Mouse (Mus musculus) layer of hippocampus, adult 11-12 months (tissue): ENCODE measurements around the gene Tfe3.
"Not testable (repeated sequence)": the region's sequence is repeated elsewhere in the genome, so short reads cannot be mapped to it uniquely, and the experiment has no call there.

Experiments used
- DNase-seq: peaks from one replicate; pipeline ENCODE4 v3.0.0; 2022; ENCODE audit warnings: low spot score

Gene Tfe3

DNA sequence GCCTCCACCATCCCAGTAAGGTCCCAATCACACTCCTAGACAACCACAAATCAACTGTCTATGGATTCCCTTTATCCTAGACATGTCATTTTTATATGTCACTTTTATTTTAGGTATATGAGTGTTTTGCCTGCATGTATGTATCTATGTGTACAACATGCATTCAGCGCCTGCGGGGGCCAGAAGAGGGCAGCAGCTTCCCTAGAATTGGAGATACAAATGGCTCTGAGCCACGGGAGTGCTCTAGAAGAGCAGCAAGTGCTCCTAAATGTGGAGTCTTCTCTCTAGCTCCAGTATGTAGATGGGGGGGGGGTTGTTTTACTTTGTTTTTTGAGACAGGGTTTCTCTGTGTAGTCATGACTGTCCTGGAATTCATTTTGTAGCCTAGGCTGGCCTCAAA, 8.7 kb upstream of the Tfe3 start:
- DNase-seq: not testable (repeated sequence)

DNA sequence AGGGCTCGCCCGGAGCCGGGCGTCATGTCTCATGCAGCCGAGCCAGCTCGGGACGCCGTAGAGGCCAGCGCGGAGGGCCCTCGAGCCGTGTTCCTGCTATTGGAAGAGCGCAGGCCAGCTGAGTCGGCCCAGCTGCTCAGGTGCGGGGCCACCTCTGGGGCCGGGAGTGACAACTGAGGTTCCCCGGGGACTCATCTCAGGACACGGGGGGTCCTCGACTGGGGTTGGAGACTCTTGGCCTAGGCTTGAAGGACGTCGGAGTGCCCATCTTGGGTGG, 499 bp downstream of the Tfe3 start:
- DNase-seq: peak; percentile 15

DNA sequence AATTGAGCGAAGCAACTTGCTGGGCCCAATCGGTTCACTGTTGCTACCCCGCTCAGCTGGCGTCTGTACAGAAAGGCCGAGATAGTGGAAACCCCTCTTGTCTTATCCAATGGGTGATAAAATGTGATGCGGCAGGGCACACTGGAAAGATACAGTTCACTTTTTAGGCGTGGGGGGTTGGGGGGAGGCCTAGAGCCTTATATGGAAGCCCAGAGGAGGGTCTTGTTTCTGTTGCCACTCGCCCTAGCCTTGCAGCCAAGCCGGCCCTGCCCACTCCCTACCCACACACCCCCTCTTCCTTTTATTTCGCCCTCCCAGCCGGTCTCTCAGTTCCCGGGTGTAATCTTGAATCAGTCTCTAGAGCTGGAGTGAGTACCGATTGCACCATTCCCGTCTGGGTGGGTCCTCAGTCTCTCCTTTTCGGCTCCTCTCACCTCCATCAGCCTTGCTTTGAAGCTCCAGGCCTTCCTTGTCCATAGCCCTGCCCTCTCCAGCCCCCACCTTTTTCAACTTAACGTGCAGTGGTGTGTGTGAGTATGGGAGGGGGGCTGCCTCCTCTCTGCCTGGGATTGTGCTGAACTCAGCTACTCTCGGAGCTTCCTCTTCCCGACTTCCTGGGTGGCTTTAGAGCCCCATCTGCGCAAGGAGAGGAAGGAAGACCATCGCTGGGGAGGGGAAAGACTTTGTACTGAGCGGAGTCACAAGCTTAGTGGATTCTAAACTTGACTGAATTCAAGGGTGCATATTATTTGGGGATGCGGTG, 1.5 kb downstream of the Tfe3 start:
- DNase-seq: peak; percentile 27

DNA sequence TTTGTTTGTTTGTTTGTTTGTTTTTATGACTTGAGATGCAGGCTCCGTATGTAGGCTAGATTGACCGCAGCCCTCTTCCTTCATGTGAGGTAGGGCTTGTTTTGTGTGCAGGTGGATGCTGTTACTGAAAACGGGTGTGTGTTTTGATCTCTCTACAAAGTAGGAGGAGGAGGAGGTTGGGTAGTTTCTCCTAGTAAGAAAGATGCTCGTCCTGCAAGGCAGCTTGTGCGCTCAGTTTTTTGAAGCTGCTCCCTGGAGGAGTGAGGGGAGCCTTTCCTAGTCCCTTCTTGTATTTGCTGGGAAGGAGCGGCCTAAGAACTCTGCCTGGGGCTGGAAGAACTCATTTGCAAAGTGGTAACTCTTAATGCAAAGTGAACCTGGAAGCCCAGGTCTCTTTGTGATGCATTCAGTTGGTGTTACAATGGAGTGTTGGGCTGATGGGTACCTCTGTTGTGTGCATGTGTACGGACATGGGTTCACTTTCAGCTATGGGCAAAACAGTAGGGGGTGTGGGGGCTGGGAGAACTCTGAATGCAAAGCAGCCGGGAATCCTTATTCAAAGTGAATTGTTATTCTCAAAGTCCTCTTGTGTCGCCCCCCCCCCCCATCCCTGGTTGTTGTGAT, 2.4 kb downstream of the Tfe3 start:
- DNase-seq: no peak

DNA sequence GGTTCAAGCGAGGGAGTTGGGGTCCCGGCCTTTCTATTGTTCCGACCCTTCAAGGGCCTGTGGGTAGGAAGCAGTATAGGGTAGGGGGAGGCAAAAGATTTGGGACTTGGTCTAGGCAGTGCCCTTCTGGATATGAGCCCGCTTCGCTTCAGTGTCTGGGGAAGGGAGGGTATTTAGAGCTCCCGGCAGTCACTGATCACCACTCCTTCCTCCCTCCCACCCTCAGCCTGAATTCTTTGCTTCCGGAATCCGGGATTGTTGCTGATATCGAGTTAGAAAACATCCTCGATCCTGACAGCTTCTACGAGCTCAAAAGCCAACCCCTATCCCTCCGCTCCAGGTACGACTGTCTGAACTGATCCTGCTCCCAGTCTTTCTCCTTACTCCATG, 2.9 kb downstream of the Tfe3 start:
- DNase-seq: no peak

DNA sequence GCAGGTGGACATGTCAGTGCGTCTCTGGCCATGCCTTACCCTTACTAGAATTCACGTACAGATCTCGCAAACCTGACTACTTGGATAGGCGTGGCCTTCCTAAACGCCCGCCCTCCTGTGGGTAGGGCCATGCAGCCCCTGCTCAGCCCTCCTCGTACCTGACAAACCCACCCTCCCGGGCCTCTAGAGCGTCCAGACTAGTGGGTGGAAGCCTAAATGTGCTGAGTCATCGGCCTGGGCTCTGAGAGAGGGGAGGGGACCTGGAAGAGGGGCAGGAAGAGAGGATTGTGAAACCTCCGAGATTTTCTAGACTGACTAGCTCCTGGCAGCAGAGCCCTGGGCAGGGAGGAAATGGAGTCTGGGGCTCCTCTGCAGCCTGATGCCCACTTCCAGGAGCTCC, 3.4 kb downstream of the Tfe3 start:
- peak; percentile 31 for DNase-seq

DNA sequence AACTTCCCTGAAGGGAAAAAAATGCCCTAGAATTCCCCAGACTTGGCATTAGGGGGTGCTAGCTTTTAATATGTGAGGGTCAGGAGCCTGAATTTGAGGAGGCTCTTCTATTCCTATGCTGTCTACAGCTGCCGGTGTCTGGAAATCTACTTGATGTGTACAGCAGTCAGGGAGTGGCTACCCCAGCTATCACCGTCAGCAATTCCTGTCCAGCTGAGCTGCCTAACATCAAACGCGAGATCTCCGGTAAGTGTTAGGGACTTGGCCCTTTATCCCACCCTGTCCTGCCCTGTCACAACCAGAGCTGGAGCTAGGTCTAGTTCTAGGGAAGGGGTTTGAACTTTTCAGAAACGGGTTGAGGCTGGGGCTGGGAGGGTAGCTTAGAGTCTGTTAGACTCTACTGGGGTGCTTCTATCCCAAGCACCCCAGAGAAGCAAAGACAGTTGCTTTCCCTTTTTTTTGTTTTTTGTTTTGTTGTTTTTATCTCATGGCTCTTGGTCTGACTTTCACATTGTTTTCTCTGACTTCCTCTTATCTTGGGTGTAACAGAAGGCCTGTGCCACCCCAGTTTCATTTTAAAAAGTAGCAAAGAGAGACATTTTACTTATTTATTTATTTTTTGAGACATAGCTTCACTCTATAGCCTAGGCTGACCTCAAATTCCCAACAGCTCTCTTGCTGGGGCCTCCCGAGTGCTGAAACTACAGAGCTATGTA, 7.1 kb downstream of the Tfe3 start:
- DNase-seq: no peak

DNA sequence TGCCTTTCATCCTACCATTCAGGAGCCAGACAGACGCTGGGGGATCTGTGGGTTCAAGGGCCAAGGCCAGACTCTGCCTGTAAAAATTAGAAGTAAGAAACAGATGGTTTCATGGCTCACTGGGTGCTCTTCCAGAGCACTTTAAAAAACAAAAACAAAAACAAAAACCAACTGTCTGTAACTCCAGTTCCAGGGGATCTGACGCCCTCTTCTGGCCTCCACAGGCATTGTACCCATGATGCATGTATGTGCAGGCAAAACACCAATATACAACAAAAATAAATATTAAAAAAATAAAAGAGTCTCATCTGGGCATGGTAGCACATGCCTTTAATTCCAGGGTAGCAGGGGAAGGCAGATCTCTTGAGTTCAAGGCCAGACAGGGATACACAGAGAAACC, 10.4 kb downstream of the Tfe3 start:
- no peak for DNase-seq

DNA sequence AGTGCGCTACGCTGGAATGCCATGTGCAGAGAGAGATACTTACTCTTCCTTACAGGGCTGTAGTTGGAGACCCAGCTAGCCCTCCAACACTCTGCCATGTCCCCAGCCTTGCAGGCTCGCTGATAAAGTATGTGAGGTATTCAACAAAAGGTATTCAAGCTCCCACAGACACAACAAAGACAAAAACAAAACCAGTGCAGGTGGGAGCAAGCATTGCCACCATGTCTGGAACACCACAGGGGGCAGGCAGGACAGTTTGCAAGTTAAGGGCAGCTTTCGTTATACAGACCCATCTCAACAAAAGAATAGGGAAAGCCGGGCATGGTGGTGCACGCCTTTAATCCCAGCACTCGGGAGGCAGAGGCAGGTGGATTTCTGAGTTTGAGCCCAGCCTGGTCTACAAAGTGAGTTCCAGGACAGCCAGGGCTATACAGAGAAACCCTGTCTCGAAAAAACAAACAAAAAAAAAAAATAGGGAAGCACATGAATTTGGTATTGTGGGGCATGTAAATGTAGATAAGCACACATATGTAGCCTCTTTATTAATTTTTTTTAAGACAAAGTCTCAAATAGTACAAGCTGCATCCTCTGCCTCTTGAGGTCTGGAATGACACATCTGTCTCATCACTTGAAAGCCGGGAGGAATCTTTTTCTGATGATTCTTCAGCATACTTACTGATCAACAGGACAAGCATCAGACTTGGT, 13.3 kb downstream of the Tfe3 start:
- no peak for DNase-seq

DNA sequence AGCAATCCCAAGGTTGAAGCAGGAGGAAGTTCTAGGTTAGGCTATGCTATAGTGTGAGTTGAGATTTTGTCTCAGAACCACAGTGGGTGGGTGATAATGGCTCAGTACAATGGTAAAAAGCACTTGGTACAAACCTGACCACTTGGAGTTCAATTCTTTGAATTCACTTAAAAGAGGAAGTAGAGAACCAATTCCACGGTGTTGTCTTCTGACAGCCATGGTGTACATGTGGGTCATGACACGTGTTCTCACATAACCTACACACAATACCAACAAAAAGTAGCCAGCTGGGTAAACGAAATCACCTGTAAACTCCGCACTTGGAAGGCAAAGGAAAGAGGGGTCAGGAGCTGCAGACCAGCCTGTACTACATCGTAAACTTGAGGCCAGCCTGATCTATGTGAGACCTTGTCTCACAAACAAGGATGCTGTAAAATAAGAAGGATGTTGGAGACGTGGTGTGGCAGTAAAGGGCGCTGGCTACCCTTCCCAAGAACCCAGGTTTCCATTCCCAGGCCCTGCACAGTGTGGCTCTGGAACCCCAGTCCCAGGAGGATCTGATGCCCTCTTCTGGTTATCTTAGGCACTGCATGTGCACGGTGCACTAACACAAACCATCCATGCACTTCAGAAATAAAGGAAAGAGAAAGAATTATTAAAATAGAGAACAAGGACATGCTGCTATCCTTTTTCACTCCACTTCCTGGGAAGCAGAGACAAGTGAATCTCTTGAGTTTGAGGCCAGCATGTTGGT, 14.1 kb downstream of the Tfe3 start:
- peak; percentile 58 for DNase-seq

DNA sequence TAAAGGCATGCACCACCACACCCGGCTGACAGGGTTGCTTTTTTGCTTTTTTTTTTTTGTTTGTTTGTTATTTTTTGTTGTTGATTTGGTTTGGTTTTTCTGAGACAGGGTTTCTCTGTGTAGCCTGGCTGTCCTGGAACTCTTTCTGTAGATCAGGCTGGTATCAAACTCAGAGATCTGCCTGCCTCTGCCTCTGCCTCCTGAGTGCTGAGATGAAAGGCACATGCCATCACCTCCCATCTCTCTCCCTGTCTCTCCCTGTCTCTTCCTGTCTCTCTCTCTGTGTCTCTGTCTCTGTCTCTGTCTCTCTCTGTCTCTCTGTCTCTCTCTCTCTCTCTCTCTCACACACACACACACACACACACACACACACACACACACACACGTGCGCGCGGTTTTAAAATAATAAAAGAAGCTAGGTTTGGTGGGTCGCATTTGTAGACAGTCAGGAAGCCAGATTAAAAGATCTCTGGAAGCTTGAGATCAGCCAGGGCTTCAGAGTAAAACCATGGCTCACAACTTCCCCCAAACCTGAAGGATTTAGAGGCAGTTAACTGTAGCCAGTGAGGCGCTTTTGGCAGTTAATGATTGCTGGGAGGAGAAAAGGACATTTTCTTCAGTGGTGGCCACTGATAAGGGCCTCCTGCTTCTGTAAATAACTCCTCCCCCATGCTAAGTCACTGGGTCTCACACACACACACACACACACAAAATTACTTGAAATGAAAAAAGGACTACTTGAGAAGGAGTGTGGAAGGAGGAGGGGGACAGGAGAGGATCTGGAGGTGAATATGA, 16.3 kb downstream of the Tfe3 start:
- DNase-seq: no peak

DNA sequence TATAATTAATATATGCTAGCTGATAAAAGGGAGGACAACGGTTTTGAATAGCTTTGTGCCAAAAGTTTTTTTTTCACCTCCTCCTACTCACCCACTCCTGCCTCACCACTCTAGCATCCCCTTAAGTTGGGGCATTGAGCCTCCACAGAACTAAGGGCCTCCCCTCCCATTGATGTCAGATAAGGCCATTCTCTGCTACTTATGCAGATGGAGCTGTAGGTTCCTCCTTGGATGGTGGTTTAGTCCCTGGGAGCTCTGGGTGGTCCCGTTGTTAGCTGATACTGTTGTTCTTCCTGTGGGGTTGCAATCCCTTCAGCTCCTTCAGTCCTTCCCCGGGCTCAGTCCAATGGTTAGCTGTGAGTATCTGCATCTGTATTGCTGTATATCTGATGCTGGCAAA, 16.9 kb downstream of the Tfe3 start:
- DNase-seq: no peak

DNA sequence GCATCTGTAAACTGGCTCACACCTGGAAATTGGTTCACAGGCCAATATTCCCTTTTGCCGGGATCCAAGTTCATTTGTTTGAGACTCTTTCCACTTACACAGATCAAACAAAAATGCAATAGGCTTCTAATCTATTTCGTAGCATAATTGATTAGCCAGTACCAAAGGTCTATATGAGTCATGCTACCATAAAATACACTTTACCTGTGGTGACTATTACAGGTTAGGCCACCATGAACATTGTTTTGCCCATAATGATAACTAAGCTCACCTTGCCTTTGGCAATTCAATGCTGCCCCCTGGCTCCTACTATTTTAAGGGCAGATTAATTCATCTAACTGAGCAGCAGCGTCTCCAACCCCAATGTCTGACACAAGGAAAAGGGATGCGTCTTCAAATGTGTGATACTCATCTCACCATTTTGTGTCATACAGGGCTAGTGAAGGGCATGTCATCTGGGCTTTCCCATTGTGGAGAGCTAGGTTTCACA, 20.3 kb downstream of the Tfe3 start:
- no peak for DNase-seq

DNA sequence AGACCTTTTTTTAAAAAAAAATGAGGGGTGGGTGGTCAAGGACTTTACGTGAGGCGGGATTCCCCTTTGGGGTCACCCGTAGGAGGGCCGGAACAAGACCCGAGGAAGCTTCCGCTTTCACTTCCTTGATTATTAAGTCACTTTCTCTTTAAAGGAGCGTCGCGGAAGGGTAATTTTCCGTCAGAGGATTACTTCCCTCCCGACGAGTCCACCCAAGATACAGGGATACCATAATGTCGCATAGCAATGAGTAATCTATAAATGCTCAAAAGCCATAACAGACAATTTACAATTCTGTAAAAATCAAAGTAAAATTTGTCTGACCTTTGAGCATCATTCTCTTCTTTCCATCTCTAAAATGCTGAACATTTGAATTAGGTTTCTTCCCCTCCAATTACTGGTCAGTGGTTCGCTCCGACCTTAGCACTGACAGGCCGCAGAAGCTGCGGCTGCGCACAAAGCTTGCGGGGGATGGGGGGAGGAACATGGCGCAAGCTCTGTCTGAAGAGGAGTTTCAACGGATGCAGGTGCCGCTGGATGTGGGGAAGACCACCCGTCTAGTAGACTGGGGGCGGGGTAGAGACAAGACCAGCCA, 27.3 kb downstream of the Tfe3 start, which contains the start of gene Gripap1:
Gene Gripap1 (plus strand): TSS at position 224 of the 595 bp plus-strand sequence.
- peak; percentile 71 for DNase-seq

DNA sequence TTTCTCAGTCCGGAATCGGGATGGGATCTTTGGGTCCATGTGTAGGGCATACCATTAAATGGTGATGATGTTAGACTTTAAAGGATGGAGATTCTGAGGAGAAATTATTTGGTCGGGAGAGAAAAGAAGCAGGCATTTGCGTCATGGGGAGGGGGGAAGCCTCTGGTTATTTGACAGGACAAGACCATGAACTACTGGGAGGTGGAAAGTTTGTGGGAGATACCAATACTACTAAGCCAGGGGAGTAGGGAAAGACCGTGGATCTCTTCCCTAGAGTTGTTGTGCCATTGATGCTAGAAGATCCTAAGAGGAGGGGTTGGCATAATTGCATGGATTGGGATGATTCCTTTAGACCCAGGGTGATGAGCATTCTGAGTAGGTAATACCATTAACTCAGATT, 27.9 kb downstream of the Tfe3 start:
- DNase-seq: no peak

DNA sequence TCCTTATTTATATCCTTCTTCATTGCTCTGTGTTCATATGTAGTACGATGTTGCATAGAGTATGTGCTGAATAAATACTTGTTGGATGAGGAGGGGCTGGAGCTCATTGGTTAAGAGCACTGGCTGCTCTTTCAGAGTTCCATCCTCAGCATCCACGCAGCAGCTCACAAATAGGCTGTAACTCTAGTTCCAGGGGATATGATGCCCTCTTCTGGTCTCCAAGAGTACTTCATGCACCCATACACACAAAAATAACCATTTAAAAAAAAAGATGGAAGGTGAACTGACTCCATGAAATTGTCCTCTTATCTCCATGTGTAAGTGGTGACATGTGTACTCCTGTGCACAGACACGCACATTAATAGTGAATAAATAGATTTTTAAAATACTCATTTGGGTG, 31.0 kb downstream of the Tfe3 start:
- DNase-seq: no peak

DNA sequence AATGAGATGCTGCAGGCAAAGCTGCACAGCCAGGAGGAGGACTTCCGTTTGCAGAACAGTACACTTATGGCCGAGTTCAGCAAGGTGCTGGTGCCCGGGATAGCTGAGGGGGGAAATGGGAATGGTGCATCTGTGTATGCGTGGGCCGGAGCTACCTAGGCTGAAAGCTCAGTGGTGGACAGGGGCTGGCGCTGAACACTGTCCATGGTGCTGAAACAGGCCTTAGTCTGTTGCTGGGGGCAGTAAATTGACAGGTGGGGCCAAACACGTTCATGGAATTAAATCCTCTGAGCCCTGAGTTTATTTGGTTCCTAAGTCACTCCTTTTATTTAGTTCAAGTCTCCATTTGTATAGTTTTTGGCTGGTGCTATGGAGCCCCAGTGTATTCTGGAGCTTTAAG, 32.7 kb downstream of the Tfe3 start:
- no peak for DNase-seq

DNA sequence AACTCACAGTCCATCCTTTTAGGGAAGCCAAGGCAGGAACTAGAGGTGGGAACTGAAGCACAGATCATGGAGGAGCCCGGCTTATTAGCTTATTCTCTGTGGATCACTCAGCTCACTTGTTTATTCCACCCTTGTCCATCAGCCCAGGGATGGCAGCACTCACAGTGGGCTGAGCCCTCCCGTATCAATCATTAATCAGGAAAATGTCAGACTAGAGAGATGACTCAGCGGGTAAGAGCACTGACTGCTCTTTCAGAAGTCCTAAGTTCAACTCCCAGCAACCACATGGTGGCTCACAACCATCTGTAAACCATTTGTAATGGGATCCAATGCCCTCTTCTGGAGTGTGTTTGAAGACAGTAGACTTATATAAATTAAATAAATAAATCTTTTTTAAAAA, 35.0 kb downstream of the Tfe3 start:
- no peak for DNase-seq

DNA sequence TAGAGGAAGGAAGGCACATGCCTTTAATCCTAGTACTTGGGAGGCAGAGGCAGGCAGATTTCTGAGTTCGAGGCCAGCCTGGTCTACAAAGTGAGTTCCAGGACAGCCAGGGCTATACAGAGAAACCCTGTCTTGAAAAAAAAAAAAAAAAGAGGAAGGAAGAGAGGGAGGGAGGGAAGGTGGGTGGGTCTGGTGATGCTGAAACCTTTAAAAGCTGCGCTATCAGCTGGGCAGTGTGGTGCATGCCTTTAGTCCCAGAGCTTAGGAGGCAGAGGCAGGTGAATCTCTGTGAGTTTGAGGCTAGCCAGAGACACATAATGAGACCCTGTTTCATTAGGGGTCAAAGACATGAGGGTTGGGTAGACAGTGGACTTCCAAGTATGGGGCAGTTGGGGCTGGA, 39.8 kb downstream of the Tfe3 start:
- not testable (repeated sequence) for DNase-seq

DNA sequence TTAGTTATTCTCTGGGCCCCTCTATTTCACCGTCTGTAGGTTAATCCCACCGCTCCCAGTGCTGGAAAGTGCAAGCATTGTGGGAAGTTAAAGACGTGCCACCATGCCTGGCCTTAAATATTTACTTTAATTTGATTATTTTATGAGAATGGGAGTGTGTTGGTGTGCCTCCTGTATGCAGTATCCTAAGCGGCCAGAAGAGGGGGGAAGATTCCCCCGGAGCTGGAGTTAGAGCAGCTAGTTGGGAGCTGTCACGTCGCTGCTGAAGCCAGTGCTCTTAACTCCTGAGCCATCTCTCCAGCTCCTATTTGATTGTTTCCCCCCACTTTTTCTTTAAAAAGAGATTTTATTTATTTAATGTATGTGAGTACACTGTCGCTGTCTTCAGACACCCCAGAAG, 52.7 kb downstream of the Tfe3 start:
- DNase-seq: not testable (repeated sequence)
